Mouse (Mus musculus) hindbrain, embryonic 16.5 days (tissue): Measurements from ENCODE around the gene Dsp. TPM values are rescaled to one million over a fixed set of nuclear protein-coding genes. Genes with fewer than 3 reads are reported as not detected.

Experiments
- ATAC-seq: fragments of 200-750 bp; cut with Nextera tagmentation; 2 replicates; pipeline ENCODE4 v1.8.0; 2017; ENCODE audit warnings: moderate TSS enrichment, moderate library complexity
- H3K27ac ChIP-seq: fragments of 300-500 bp; sonication (generic); 2 replicates; pipeline ENCODE4 v1.5.1; 2014; ENCODE audit warnings: low read depth, mild to moderate bottlenecking, control low read depth, low read length, moderate library complexity
- H3K27me3 ChIP-seq: fragments of 300-500 bp; sonication (generic); replicated peaks from 2 replicates; pipeline ENCODE4 v1.6.1; 2014; ENCODE audit warnings: low read length; ENCODE audit not compliant: control insufficient read depth, insufficient read depth
- H3K36me3 ChIP-seq: fragments of 300-500 bp; sonication (generic); 2 replicates; pipeline ENCODE4 v1.6.1; 2014; ENCODE audit warnings: mild to moderate bottlenecking, low read length, moderate library complexity, mixed read lengths; ENCODE audit not compliant: control insufficient read depth, insufficient read depth
- H3K4me1 ChIP-seq: fragments of 300-500 bp; sonication (generic); 2 replicates; pipeline ENCODE4 v1.6.1; 2014; ENCODE audit warnings: low read depth, low read length; ENCODE audit not compliant: control insufficient read depth, insufficient read depth
- H3K4me2 ChIP-seq: fragments of 300-500 bp; sonication (generic); 2 replicates; pipeline ENCODE4 v1.6.1; 2014; ENCODE audit warnings: mild to moderate bottlenecking, low read length, control low read depth, moderate library complexity
- H3K4me3 ChIP-seq: fragments of 300-500 bp; sonication (generic); 2 replicates; pipeline ENCODE4 v1.5.1; 2014; ENCODE audit warnings: mild to moderate bottlenecking, low read length, control low read depth, moderate library complexity
- H3K9ac ChIP-seq: fragments of 300-500 bp; sonication (generic); 2 replicates; pipeline ENCODE4 v1.6.1; 2014; ENCODE audit warnings: low read depth, mild to moderate bottlenecking, control low read depth, low read length, moderate library complexity
- H3K9me3 ChIP-seq: fragments of 300-500 bp; sonication (generic); 2 replicates; pipeline ENCODE4 v1.6.1; 2014; ENCODE audit warnings: mild to moderate bottlenecking, low read length, moderate library complexity; ENCODE audit not compliant: control insufficient read depth
- WGBS: fragments of 180-500 bp; shearing (Covaris S2); extraction: QIAGEN DNeasy Blood & Tissue Kit; methylation state at CpG from one replicate; pipeline ENCODE4 v1.1.7; 2014; 5-methylcytosine and 5-hydroxymethylcytosine counted together
- polyA plus RNA-seq: library from polyadenylated mRNA; unstranded; fragments of >200 nt; fragmentation: Nextera tagmentation; extraction: Ambion mirVana; gene quantifications from 2 replicates; pipeline ENCODE4 v1.2.1, GENCODE M21; 2015

Gene Dsp
- polyA plus RNA-seq, 1 experiment from 2014 or later = 0.21 TPM

- Histone ChIP-seq H3K27me3 (no peaks in the 10 kb centered on the region), H3K9me3 (no peaks in the 10 kb centered on the region), H3K9ac (no peak overlapping the region), H3K4me2 (no peak overlapping the region), H3K4me3 (no peak overlapping the region), H3K27ac (no peak overlapping the region), H3K4me1 (no peaks in the 10 kb centered on the region), H3K36me3 (peaks cover 36% of the 10 kb centered on the region)
- 93% methylated on average over 3 of the region's 3 CpGs for WGBS
- no peak for ATAC-seq
Measured at GRCm38 (mm10) chr13:38218686-38219085, 67.6 kb downstream of the Dsp start.

GRCm38 (mm10) chr13:38220331-38220730 lies 69.2 kb downstream of the Dsp start:
- ATAC-seq = no peak
- WGBS = 95% methylated on average over 6 of the region's 6 CpGs
- Histone ChIP-seq H3K4me3 (no peak overlapping the region), H3K36me3 (peaks cover 45% of the 10 kb centered on the region), H3K4me2 (no peak overlapping the region), H3K4me1 (no peaks in the 10 kb centered on the region), H3K9ac (no peak overlapping the region), H3K27ac (no peak overlapping the region), H3K27me3 (no peaks in the 10 kb centered on the region), H3K9me3 (no peaks in the 10 kb centered on the region)

- no peak; the same call in 1 of the 2 replicates for ATAC-seq
- no peak overlapping the region for H3K27ac ChIP-seq
- 59% methylated on average over 9 of the region's 9 CpGs for WGBS
Measured at GRCm38 (mm10) chr13:38230177-38230821, 79.2 kb downstream of the Dsp start.

GRCm38 (mm10) chr13:38232411-38232810 lies 81.3 kb downstream of the Dsp start:
- 84% methylated on average over 4 of the region's 4 CpGs for WGBS
- Histone ChIP-seq H3K4me2 (no peak overlapping the region), H3K9ac (no peak overlapping the region), H3K9me3 (peaks cover 3% of the 10 kb centered on the region; the same call in 1 of the 2 replicates), H3K36me3 (peaks cover 4% of the 10 kb centered on the region), H3K27me3 (no peaks in the 10 kb centered on the region), H3K4me1 (no peaks in the 10 kb centered on the region), H3K4me3 (no peak overlapping the region), H3K27ac (no peak overlapping the region)
- no peak for ATAC-seq

More at GRCm38 (mm10) chr13:38230177-38230821, 79.2 kb downstream of the Dsp start:
- H3K4me3 ChIP-seq = no peak overlapping the region
- peaks cover 6% of the 10 kb centered on the region for H3K36me3 ChIP-seq
- H3K4me2 ChIP-seq = no peak overlapping the region
- H3K9me3 ChIP-seq = no peaks in the 10 kb centered on the region
- H3K4me1 ChIP-seq = no peaks in the 10 kb centered on the region
- H3K27me3 ChIP-seq = no peaks in the 10 kb centered on the region
- H3K9ac ChIP-seq = no peak overlapping the region

GRCm38 (mm10) chr13:38232856-38233625 lies 81.9 kb downstream of the Dsp start:
- Histone ChIP-seq H3K4me2 (no peak overlapping the region), H3K27me3 (no peaks in the 10 kb centered on the region), H3K4me1 (no peaks in the 10 kb centered on the region), H3K27ac (no peak overlapping the region), H3K4me3 (no peak overlapping the region), H3K9ac (no peak overlapping the region), H3K9me3 (peaks cover 3% of the 10 kb centered on the region; the same call in 1 of the 2 replicates), H3K36me3 (peaks cover 3% of the 10 kb centered on the region)
- WGBS = 72% methylated on average over 3 of the region's 3 CpGs
- ATAC-seq = no peak

GRCm38 (mm10) chr13:38234651-38235050 lies 83.6 kb downstream of the Dsp start:
- no peak overlapping the region for H3K27ac ChIP-seq
- H3K9me3 ChIP-seq = peaks cover 3% of the 10 kb centered on the region; the same call in 1 of the 2 replicates
- WGBS = 82% methylated on average over 5 of the region's 5 CpGs
- H3K9ac ChIP-seq = no peak overlapping the region
- no peaks in the 10 kb centered on the region for H3K27me3 ChIP-seq
- no peak overlapping the region for H3K4me2 ChIP-seq
- no peak overlapping the region for H3K4me3 ChIP-seq
- no peak for ATAC-seq
- no peaks in the 10 kb centered on the region for H3K36me3 ChIP-seq
- H3K4me1 ChIP-seq = no peaks in the 10 kb centered on the region

GRCm38 (mm10) chr13:38235370-38235769 lies 84.3 kb downstream of the Dsp start:
- H3K9ac ChIP-seq = no peak overlapping the region
- no peak for ATAC-seq
- H3K9me3 ChIP-seq = peaks cover 3% of the 10 kb centered on the region; the same call in 1 of the 2 replicates
- WGBS = 77% methylated on average over 3 of the region's 3 CpGs
- no peak overlapping the region for H3K4me2 ChIP-seq
- no peaks in the 10 kb centered on the region for H3K27me3 ChIP-seq
- H3K36me3 ChIP-seq = no peaks in the 10 kb centered on the region
- no peak overlapping the region for H3K4me3 ChIP-seq
- H3K4me1 ChIP-seq = no peaks in the 10 kb centered on the region
- no peak overlapping the region for H3K27ac ChIP-seq

- Histone ChIP-seq H3K4me3 (no peak overlapping the region), H3K36me3 (no peaks in the 10 kb centered on the region), H3K4me2 (no peak overlapping the region), H3K9me3 (no peaks in the 10 kb centered on the region), H3K27me3 (no peaks in the 10 kb centered on the region), H3K4me1 (no peaks in the 10 kb centered on the region), H3K27ac (no peak overlapping the region), H3K9ac (no peak overlapping the region)
- WGBS = 86% methylated on average over 5 of the region's 5 CpGs
- no peak for ATAC-seq
Measured at GRCm38 (mm10) chr13:38248151-38248550, 97.1 kb downstream of the Dsp start.
